In genomic region chr1:167511621-167512020, GRCm38 (mm10) we compare ENCODE assay signal across 22 mouse cellular contexts. TPM values are rescaled to one million over a fixed set of nuclear protein-coding genes. Genes with fewer than 3 reads are reported as not detected.
"Had no signal": no experiment of that assay in that cellular context is flagged by ENCODE, and none has a peak within 500 bp of the region (broad histone marks: within the 10 kb centered on the region; RNA-seq: fewer than 3 reads in every experiment).

No protein-coding gene starts in this region.

- H3K27me3 ChIP-seq: lung, embryonic 15.5 days; megakaryocyte, embryonic 14.5 days; midbrain, embryonic 13.5 days; midbrain, embryonic 15.5 days; neural tube, embryonic 12.5 days; stomach, embryonic 15.5 days had no signal

- H3K4me1 ChIP-seq: lung, embryonic 15.5 days; megakaryocyte, embryonic 14.5 days; midbrain, embryonic 15.5 days; stomach, embryonic 15.5 days had no signal

- H3K4me3 ChIP-seq: lung, embryonic 15.5 days; megakaryocyte, embryonic 14.5 days; midbrain, embryonic 13.5 days; midbrain, embryonic 15.5 days; neural tube, embryonic 12.5 days; stomach, embryonic 15.5 days had no signal

- H3K9me3 ChIP-seq: lung, embryonic 15.5 days; megakaryocyte, embryonic 14.5 days; midbrain, embryonic 13.5 days; midbrain, embryonic 15.5 days; neural tube, embryonic 12.5 days; stomach, embryonic 15.5 days had no signal

- H3K36me3 ChIP-seq: lung, embryonic 15.5 days; midbrain, embryonic 13.5 days; midbrain, embryonic 15.5 days; neural tube, embryonic 12.5 days; stomach, embryonic 15.5 days had no signal

- H3K27ac ChIP-seq: lung, embryonic 15.5 days; macrophage; midbrain, embryonic 13.5 days; midbrain, embryonic 15.5 days; neural tube, embryonic 12.5 days; stomach, embryonic 15.5 days; stomach, postnatal 0 days had no signal

- DNase-seq: lung, adult 18-20 months; lung, postnatal 14 days; lung, postnatal 36 days; right cerebral cortex, postnatal 14 days; thymus, adult 2 months; thymus, postnatal 25 days; thymus, postnatal 4 days had no signal

RNA-seq across cellular contexts. Expression of gene Lrrc52, which starts 45.0 kb away (rescaled TPM):
- total RNA-seq: megakaryocyte progenitor cell, adult 5-6 weeks; midbrain, postnatal 0 days; monocyte, adult 5-6 weeks; neutrophil, adult 5-6 weeks had no signal
- polyA plus RNA-seq: macrophage; midbrain, embryonic 11.5 days; midbrain, embryonic 15.5 days; midbrain, postnatal 0 days; neural tube, embryonic 12.5 days; neural tube, embryonic 14.5 days; spleen, adult 2 months; stomach, postnatal 0 days; thymus, adult 2 months had no signal
